Mouse (Mus musculus): ENCODE measurements at regions not wholly inside any gene's neighbourhood (a gene's known extent, or its start where the extent isn't known, plus 50 kb on each side); places are given as distances from the start of the nearest gene placed in this dataset.

DNA sequence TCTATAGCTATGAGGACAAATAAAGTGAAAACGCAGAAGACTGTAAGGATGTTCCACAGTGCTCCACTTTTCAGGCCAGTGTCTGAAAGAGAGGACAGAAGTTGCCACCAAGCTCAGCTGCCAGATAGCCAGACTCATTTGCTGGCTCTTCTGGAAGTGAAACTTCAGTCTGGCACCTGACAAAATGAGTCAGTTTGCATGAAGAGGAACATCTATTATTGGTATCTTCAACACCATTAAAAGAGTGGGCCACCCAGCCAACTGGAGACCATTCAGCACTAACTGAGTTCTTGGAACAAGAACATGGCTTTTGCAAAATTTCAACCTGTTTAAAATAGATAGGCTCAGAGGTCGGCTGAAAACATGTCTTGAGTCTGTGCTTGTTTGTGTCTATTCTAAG, 592.4 kb upstream of the Tbl1xr1 start:
- Histone ChIP-seq H3K27me3 (ENCODE audit: control insufficient read depth, insufficient read depth, low read length) (no peaks in the 10 kb centered on the region), H3K4me2 (ENCODE audit: low read depth, low read length) (no peak overlapping the region), H3K4me3 (ENCODE audit: low read depth, low read length) (no peak overlapping the region), H3K9me3 (ENCODE audit: control insufficient read depth, low read length) (no peaks in the 10 kb centered on the region), H3K36me3 (ENCODE audit: control insufficient read depth, insufficient read depth, low read length) (no peaks in the 10 kb centered on the region), H3K9ac (replicated peaks; ENCODE audit: low read depth, low read length) (no peak overlapping the region), H3K4me1 (ENCODE audit: control insufficient read depth, insufficient read depth, low read length) (0 out of 2 replicates have a peak, but pooled peaks cover under 1% of the 10 kb centered on the region), H3K27ac (ENCODE audit: low read depth, low read length) (no peak overlapping the region)
- 87% methylated on average over 2 of the region's 2 CpGs for WGBS
- ATAC-seq (ENCODE audit: low read depth) = no peak

DNA sequence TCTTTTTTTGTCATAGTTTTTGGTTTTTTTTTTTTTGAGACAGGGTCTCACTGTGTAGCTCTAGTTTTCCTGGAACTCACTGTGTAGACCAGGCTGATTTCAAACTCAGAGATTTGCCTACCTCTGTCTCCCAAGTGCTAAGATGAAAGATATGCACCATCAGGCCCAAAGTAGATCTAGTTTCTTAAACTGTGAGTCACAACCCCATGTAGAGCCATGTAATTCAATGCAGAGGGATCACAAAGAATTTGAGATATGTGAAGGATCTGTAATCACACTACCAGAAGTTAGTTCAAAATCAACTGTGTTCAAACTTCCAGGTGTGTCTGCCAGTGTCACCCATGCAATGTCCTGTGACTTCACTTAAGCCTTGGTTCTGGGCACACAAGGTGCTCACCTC, 591.0 kb upstream of the Tbl1xr1 start:
- no peak for ATAC-seq (ENCODE audit: low read depth)

DNA sequence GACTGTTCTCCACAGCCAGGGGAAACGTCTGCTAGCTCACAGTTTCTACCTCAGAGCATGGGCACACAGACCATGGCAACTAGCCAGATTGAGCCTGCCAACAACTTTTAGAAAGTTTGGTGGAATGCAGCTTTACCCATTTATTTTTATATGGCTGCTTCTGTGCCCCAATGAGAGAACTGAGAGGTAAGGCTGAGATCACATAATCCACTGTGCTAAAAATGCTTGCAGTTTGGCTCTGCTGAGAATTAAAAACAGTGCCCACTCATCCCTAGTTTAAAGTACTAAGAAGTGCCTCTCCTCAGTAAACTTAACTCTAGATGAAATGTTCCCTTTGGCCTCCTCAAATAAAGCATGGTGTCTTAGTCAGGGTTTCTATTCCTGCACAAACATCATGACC, 586.9 kb upstream of the Tbl1xr1 start:
- no peaks in the 10 kb centered on the region for H3K9me3 ChIP-seq (ENCODE audit: control insufficient read depth, low read length)
- no peak overlapping the region for H3K27ac ChIP-seq (ENCODE audit: low read depth, low read length)
- H3K4me2 ChIP-seq (ENCODE audit: low read depth, low read length) = no peak overlapping the region
- ATAC-seq (ENCODE audit: low read depth) = no peak
- no peak overlapping the region for H3K4me3 ChIP-seq (ENCODE audit: low read depth, low read length)
- no peaks in the 10 kb centered on the region for H3K27me3 ChIP-seq (ENCODE audit: control insufficient read depth, insufficient read depth, low read length)
- H3K36me3 ChIP-seq (ENCODE audit: control insufficient read depth, insufficient read depth, low read length) = no peaks in the 10 kb centered on the region
- no peaks in the 10 kb centered on the region for H3K4me1 ChIP-seq (ENCODE audit: control insufficient read depth, insufficient read depth, low read length)
- 88% methylated on average over 1 of the region's 1 CpGs for WGBS
- no peak overlapping the region for H3K9ac ChIP-seq (replicated peaks; ENCODE audit: low read depth, low read length)

More for the DNA sequence above, 591.0 kb upstream of the Tbl1xr1 start:
- H3K27ac ChIP-seq (ENCODE audit: low read depth, low read length) = no peak overlapping the region
- no peak overlapping the region for H3K4me2 ChIP-seq (ENCODE audit: low read depth, low read length)
- no peaks in the 10 kb centered on the region for H3K36me3 ChIP-seq (ENCODE audit: control insufficient read depth, insufficient read depth, low read length)
- H3K4me3 ChIP-seq (ENCODE audit: low read depth, low read length) = no peak overlapping the region
- H3K9me3 ChIP-seq (ENCODE audit: control insufficient read depth, low read length) = no peaks in the 10 kb centered on the region
- no peaks in the 10 kb centered on the region for H3K4me1 ChIP-seq (ENCODE audit: control insufficient read depth, insufficient read depth, low read length)
- H3K27me3 ChIP-seq (ENCODE audit: control insufficient read depth, insufficient read depth, low read length) = no peaks in the 10 kb centered on the region
- no peak overlapping the region for H3K9ac ChIP-seq (replicated peaks; ENCODE audit: low read depth, low read length)

DNA sequence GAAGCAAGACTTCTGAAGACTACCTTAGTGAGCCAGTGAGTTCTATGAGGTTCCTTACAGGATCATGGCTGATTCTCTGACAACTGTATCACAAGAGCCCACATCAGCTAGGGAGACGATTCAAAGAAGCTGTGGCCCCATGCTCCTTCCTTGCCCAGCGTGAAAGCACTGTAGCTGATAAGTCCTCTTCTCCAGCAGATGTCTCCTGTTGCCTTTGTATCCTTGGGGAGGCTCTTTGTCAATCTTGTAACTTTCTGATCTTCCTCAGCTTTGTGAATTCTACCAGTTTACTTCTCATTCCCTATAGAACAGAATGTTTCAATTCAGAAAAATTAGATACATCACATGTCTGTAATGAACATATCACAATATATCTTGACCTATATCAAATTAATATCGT, 584.0 kb upstream of the Tbl1xr1 start:
- WGBS = 68% methylated on average over 3 of the region's 3 CpGs
- no peaks in the 10 kb centered on the region for H3K36me3 ChIP-seq (ENCODE audit: control insufficient read depth, insufficient read depth, low read length)
- no peaks in the 10 kb centered on the region for H3K9me3 ChIP-seq (ENCODE audit: control insufficient read depth, low read length)
- no peaks in the 10 kb centered on the region for H3K27me3 ChIP-seq (ENCODE audit: control insufficient read depth, insufficient read depth, low read length)
- ATAC-seq (ENCODE audit: low read depth) = no peak
- H3K4me1 ChIP-seq (ENCODE audit: control insufficient read depth, insufficient read depth, low read length) = no peaks in the 10 kb centered on the region
- H3K9ac ChIP-seq (replicated peaks; ENCODE audit: low read depth, low read length) = no peak overlapping the region
- no peak overlapping the region for H3K4me3 ChIP-seq (ENCODE audit: low read depth, low read length)
- no peak overlapping the region for H3K4me2 ChIP-seq (ENCODE audit: low read depth, low read length)
- H3K27ac ChIP-seq (ENCODE audit: low read depth, low read length) = no peak overlapping the region

DNA sequence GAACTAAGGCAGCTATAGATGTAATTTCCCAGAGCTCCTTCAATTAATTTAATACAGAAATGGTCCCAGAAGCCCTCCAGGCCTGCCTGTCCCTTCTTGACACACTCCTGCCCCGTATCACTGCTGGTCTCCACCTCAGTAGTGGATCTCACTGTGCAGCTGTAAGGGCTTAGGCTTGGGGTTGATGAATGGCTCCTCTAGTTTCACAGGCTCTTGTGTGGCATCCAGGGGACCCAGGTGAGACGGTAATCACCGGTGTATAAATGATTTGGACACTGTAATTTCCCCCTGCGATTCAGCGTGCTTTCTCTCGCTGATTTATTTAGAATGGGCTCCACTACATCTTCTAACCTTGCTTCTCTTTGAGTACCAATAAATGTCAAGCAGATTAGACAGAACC, 583.1 kb upstream of the Tbl1xr1 start:
- Histone ChIP-seq H3K4me2 (ENCODE audit: low read depth, low read length) (no peak overlapping the region), H3K27ac (ENCODE audit: low read depth, low read length) (no peak overlapping the region), H3K9ac (replicated peaks; ENCODE audit: low read depth, low read length) (no peak overlapping the region), H3K36me3 (ENCODE audit: control insufficient read depth, insufficient read depth, low read length) (no peaks in the 10 kb centered on the region), H3K9me3 (ENCODE audit: control insufficient read depth, low read length) (no peaks in the 10 kb centered on the region), H3K4me1 (ENCODE audit: control insufficient read depth, insufficient read depth, low read length) (no peaks in the 10 kb centered on the region), H3K4me3 (ENCODE audit: low read depth, low read length) (no peak overlapping the region), H3K27me3 (ENCODE audit: control insufficient read depth, insufficient read depth, low read length) (no peaks in the 10 kb centered on the region)
- 49% methylated on average over 6 of the region's 6 CpGs for WGBS
- peak; percentile 68 for ATAC-seq (ENCODE audit: low read depth)

DNA sequence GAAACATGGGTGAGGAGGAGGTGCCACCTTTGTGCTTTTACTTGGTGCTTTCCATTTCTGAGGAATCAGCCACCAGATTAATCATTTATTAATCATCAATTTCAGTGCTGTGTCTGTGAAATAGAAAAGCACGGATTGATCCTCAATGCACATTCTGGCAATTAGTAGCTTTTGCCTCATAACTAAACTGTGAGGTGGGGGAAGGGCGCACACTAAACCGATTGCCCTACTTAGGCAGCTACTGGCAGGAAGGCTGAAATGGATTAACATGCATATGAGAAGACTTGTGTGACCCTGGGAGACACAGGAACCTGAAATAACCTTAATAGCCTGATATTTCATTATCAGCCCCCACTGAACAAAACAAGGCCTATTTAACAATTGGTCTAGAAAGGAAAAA, 581.5 kb upstream of the Tbl1xr1 start:
- ATAC-seq (ENCODE audit: low read depth) = no peak
- Histone ChIP-seq H3K27me3 (ENCODE audit: control insufficient read depth, insufficient read depth, low read length) (no peaks in the 10 kb centered on the region), H3K4me2 (ENCODE audit: low read depth, low read length) (no peak overlapping the region), H3K4me3 (ENCODE audit: low read depth, low read length) (no peak overlapping the region), H3K36me3 (ENCODE audit: control insufficient read depth, insufficient read depth, low read length) (no peaks in the 10 kb centered on the region), H3K27ac (ENCODE audit: low read depth, low read length) (no peak overlapping the region), H3K9ac (replicated peaks; ENCODE audit: low read depth, low read length) (no peak overlapping the region), H3K4me1 (ENCODE audit: control insufficient read depth, insufficient read depth, low read length) (no peaks in the 10 kb centered on the region), H3K9me3 (ENCODE audit: control insufficient read depth, low read length) (no peaks in the 10 kb centered on the region)
- WGBS = 54% methylated on average over 3 of the region's 3 CpGs

DNA sequence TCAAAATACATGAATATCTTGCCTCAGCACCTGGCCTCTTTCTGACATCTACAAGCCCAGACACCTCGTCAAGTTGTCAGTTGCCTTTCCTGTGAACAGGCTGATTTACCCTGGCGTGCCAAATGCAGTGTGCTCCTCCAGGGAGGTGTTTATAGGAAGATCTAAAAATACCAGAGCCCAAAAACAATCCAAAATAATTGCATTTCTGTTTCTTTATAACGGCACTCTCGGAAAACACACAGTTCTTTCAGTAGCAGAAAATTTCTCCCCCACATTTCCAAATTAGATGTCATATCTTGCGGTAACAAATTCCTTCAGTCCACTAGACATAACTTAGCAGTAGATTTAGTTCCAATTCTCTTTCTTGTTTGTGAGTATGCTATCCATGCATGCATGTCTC, 580.8 kb upstream of the Tbl1xr1 start:
- H3K9ac ChIP-seq (replicated peaks; ENCODE audit: low read depth, low read length) = no peak overlapping the region
- no peaks in the 10 kb centered on the region for H3K36me3 ChIP-seq (ENCODE audit: control insufficient read depth, insufficient read depth, low read length)
- H3K27ac ChIP-seq (ENCODE audit: low read depth, low read length) = no peak overlapping the region
- ATAC-seq (ENCODE audit: low read depth) = no peak
- no peak overlapping the region for H3K4me3 ChIP-seq (ENCODE audit: low read depth, low read length)
- no peak overlapping the region for H3K4me2 ChIP-seq (ENCODE audit: low read depth, low read length)
- 73% methylated on average over 5 of the region's 5 CpGs for WGBS
- no peaks in the 10 kb centered on the region for H3K4me1 ChIP-seq (ENCODE audit: control insufficient read depth, insufficient read depth, low read length)
- H3K9me3 ChIP-seq (ENCODE audit: control insufficient read depth, low read length) = no peaks in the 10 kb centered on the region
- no peaks in the 10 kb centered on the region for H3K27me3 ChIP-seq (ENCODE audit: control insufficient read depth, insufficient read depth, low read length)

DNA sequence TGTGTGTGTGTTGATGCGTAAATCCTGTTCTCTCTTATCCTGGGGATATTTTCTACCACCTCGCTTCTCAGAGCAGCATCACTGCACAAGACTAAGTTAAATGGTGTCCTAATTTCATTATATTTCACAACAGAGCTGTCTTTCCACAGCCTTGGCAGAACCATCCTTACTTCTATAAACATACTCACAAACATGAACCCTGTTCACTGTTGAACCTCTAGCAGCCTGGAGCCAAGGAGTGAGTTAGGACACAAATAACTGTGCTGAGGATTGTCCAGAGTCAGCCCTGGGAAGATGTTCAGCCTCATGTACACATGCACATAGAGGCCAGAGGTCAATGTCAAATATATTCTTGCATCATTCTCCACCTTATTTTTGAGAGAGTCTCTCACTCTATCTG, 580.3 kb upstream of the Tbl1xr1 start:
- Histone ChIP-seq H3K4me2 (ENCODE audit: low read depth, low read length) (no peak overlapping the region), H3K4me1 (ENCODE audit: control insufficient read depth, insufficient read depth, low read length) (no peaks in the 10 kb centered on the region), H3K36me3 (ENCODE audit: control insufficient read depth, insufficient read depth, low read length) (no peaks in the 10 kb centered on the region), H3K4me3 (ENCODE audit: low read depth, low read length) (no peak overlapping the region), H3K9me3 (ENCODE audit: control insufficient read depth, low read length) (no peaks in the 10 kb centered on the region), H3K9ac (replicated peaks; ENCODE audit: low read depth, low read length) (no peak overlapping the region), H3K27me3 (ENCODE audit: control insufficient read depth, insufficient read depth, low read length) (no peaks in the 10 kb centered on the region), H3K27ac (ENCODE audit: low read depth, low read length) (no peak overlapping the region)
- WGBS = 95% methylated on average over 2 of the region's 2 CpGs
- ATAC-seq (ENCODE audit: low read depth) = no peak

DNA sequence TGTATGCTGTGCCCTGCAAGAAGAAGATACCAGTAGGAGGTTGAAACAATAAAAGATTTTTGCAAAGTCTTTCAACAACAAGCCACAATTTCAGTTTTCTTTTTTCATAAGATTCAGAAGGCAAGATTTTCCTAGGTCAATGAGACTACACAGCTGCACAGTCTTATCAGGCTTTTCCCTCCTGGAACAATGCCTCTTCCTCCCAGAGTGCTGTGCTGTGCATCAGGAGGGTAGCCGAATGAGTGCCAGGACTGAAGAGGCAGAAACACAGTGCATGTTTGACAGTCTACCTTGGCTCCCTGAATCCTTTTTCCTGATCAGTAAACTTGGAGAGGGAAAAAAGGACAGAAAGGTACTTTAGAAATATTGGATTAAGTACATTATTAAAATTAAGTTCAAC, 579.4 kb upstream of the Tbl1xr1 start:
- H3K27me3 ChIP-seq (ENCODE audit: control insufficient read depth, insufficient read depth, low read length) = no peaks in the 10 kb centered on the region
- no peak overlapping the region for H3K4me3 ChIP-seq (ENCODE audit: low read depth, low read length)
- H3K4me2 ChIP-seq (ENCODE audit: low read depth, low read length) = no peak overlapping the region
- H3K36me3 ChIP-seq (ENCODE audit: control insufficient read depth, insufficient read depth, low read length) = no peaks in the 10 kb centered on the region
- no peak overlapping the region for H3K9ac ChIP-seq (replicated peaks; ENCODE audit: low read depth, low read length)
- no peak overlapping the region for H3K27ac ChIP-seq (ENCODE audit: low read depth, low read length)
- no peak for ATAC-seq (ENCODE audit: low read depth)
- no peaks in the 10 kb centered on the region for H3K4me1 ChIP-seq (ENCODE audit: control insufficient read depth, insufficient read depth, low read length)
- no peaks in the 10 kb centered on the region for H3K9me3 ChIP-seq (ENCODE audit: control insufficient read depth, low read length)
- 79% methylated on average over 1 of the region's 1 CpGs for WGBS

DNA sequence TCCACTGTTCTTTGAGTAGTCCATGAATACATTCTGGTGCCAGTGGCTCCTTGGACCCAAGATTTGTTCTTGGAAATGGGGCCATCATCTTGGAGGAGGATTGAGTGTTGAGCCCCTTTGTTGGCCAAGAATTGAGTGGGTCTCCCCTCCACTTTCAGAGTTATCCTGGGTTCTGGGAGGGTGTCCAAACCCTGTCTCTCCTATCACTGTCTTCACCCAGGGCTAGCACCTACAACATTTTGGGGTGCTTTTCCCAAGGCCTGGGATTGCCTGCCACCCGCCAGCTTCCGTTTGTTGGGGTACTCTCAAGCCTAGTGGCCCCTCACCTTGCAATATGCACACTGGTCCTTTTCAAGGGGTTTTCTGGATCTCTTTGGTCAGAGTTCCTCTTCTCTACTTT, 568.8 kb upstream of the Tbl1xr1 start:
- Histone ChIP-seq H3K9ac (replicated peaks; ENCODE audit: low read depth, low read length) (no peak overlapping the region), H3K4me1 (ENCODE audit: control insufficient read depth, insufficient read depth, low read length) (no peaks in the 10 kb centered on the region), H3K27ac (ENCODE audit: low read depth, low read length) (no peak overlapping the region), H3K4me3 (ENCODE audit: low read depth, low read length) (no peak overlapping the region), H3K36me3 (ENCODE audit: control insufficient read depth, insufficient read depth, low read length) (no peaks in the 10 kb centered on the region), H3K27me3 (ENCODE audit: control insufficient read depth, insufficient read depth, low read length) (no peaks in the 10 kb centered on the region), H3K9me3 (ENCODE audit: control insufficient read depth, low read length) (peaks cover 2% of the 10 kb centered on the region; the same call in 1 of the 2 replicates), H3K4me2 (ENCODE audit: low read depth, low read length) (no peak overlapping the region)
- ATAC-seq (ENCODE audit: low read depth) = no peak
- 100% methylated on average over 2 of the region's 2 CpGs for WGBS

Data from neural tube, embryonic 14.5 days (tissue).